Mouse (Mus musculus): ENCODE results near the gene Itgb2. TPM values are rescaled to one million over a fixed set of nuclear protein-coding genes. Genes with fewer than 3 reads are reported as not detected.

The Itgb2 gene
- total RNA-seq (2022), result 10 to 100 TPM in 1 of 4 experiments, 1 to 10 TPM in 3; 3.3 to 25.5 (median 3.7) TPM

DNA sequence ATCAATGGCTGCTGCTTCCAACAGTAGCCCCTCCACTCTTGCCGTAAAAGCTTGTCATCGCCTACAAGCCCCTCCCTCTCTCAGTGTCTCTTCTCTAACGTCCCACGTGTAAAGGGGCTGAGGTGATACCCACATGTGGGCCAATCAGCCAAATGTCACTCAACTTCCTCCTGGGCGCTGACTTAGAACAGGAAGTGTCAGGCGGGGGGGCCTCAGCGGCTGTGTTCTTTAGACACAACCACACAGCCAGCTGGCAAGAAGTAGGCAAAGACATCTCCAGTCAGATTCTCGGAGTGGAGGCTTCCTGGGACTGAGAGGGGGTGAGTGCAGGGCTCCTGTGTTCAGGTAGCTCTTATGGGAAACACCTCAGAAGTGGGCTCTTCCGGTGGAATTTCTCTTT, at the start of gene Itgb2:
Gene Itgb2 (plus strand): TSS at position 113 of the 400 bp plus-strand sequence.
- no peak for DNase-seq (ENCODE audit: low spot score)

- no peak for DNase-seq (ENCODE audit: low spot score)
Observed at GRCm38 (mm10) chr10:77481814-77482213, 48.2 kb upstream of the Itgb2 start.

DNA sequence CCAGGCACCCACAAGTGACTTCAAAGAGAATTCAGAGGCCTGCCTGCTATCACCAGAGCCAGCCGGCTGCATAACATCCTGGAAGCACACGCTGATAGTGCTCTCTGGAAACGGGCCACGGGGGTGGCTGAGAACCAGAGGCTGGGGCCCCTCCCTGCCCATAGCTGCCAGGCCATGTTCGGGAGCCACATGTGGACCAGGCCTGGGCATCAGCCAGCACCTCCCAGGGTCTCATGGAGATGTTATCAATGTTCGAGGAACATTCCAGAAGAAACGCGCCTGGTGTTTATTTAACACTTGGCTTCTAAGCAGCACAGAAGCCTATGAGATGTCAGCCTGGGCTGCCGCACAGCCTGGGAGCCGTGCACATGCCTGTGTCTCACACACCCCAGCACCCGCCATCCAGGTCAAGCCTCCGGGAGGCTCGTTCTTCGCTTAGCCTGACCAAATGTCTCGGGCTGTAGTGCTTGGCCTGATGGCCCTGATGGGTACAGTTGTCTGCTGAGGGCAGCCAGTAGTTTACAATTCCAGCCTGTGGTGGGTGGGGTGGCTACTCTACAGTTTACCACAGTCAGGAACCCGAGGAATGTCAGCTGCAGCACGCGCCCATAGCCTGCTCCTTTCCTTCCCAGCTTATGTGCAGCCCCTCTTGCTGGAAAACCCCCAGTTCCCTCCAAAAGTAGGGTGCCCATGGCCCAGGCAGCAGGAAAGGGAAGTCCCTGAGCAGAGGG, 45.7 kb upstream of the Itgb2 start:
- DNase-seq (ENCODE audit: low spot score), result peak; percentile 69

DNA sequence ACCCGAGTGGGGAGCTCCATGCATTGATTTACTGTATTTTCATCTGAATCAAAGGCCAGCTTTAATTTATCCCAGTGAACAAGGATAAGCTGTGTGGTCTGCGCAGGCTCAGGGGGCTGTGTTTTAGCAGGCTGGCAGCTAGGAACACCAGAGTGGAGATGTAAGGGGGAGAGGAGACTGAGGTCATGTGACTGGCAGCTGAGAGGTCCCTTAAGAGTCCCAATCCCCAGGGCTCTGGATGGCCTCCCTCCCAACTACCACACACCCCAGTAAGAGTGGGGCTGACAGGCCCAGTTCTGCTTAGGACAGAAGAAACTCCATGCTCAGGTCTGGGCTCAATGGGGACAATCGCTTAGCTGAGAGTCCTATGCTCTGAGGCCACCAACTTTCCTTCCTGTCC, 44.3 kb upstream of the Itgb2 start:
- DNase-seq (ENCODE audit: low spot score), result no peak

- no peak for DNase-seq (ENCODE audit: low spot score)
Observed at GRCm38 (mm10) chr10:77488168-77488567, 41.9 kb upstream of the Itgb2 start.

DNA sequence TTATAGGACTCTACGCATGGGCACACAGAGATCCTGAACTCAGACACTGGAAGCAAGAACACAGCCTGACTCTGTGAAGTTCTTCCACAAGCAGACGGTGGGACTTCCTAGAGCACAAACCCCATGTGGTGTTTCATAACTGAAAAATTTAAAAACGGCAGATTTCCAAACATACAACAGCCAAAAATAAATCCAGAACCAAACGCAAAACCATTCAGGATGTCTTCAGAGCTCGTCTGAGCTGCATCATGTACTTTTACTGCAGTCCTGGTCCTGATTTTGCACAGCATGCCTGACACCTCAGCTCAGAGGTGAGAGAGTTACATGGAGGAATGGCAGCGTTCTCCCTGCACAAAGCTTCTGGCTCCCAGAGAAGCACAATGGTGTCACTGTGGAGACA, 38.5 kb upstream of the Itgb2 start:
- DNase-seq (ENCODE audit: low spot score), result no peak

DNA sequence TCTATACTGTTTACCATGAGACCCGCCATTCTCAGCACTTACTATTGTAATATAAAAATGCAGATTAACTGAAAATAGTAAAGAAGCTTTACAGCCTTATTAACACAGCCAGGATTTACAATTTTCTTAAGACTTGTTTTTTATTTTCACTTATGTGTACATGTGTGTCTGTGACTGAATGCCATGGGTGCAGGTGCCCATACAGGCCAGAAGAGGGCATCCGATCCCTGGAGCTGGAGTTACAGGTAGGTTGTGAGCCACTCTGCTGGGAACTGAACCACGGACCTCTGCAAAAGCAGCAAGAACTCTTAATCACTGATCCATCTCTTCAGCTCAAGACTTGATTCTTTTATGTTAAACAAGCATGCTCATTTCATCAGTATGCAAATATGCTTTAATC, 37.2 kb upstream of the Itgb2 start:
- DNase-seq (ENCODE audit: low spot score), result no peak

GRCm38 (mm10) chr10:77497185-77497584, 32.9 kb upstream of the Itgb2 start:
- no peak for DNase-seq (ENCODE audit: low spot score)

DNA sequence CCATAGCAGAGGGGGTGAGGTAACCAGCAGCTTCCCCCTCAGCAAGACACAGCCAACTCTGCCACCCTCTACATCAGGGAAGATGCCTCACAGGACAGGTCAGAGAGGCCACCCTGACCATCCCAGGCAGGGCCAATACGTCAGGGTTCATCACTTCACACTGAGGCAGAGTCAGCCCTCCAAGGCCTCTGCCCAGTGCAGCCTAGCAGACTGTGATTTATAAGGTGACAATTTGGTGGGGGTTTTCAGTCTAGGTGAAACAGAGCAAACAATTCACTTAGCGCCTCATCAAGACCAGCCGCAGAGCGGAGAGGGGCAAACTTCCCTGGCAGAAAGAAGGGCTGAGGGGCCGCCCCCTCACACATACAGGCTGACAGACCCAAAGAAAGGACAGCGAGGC, 31.8 kb upstream of the Itgb2 start:
- no peak for DNase-seq (ENCODE audit: low spot score)

GRCm38 (mm10) chr10:77500636-77501035, 29.4 kb upstream of the Itgb2 start:
- DNase-seq (ENCODE audit: low spot score), result no peak

DNA sequence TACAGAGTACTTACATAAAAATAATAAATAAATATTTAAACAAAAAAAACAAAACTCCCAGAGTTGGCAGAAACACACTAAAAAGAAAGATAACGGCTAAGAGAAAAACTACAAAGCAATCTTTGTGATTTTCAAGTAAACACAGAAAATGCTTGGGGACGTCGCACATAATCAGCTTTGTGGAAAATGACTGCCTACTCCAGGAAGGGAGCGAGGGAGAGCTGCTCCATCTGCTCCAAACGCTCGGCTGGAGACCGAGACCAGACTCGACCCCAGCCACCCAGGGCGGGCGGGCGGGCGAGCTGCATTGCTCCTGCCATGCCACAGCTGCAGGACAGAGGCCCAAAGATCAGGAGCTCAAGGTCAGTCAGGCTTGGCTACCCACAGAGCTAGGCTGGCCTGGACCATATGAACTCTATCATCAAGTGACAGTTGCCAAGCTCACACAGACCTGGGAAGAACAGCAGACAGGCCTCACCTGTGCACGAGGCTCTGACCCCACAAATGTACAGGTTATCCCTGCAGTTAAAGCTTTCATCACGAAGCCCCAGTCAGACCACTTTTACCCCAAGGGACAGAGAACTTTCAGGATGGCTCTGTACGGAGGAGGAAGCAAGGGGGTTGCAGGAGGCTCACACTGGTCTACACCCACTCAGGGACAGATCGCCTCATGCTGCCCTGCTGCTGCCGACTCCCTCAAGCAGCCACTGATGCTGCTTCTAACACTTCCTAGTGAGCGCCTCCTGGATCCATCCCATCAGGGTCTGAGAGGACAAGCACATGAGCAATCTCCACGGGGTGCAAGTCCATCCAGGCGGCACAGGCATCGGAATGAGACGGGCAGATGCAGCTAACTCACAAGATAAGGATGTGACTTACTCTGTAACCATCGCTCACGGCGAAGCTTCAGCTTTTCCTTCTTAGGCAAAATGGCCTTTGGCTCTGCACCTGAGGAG, 26.8 kb upstream of the Itgb2 start:
- DNase-seq (ENCODE audit: low spot score), result no peak

- DNase-seq (ENCODE audit: low spot score), result no peak
Observed at GRCm38 (mm10) chr10:77504143-77504542, 25.9 kb upstream of the Itgb2 start.

DNA sequence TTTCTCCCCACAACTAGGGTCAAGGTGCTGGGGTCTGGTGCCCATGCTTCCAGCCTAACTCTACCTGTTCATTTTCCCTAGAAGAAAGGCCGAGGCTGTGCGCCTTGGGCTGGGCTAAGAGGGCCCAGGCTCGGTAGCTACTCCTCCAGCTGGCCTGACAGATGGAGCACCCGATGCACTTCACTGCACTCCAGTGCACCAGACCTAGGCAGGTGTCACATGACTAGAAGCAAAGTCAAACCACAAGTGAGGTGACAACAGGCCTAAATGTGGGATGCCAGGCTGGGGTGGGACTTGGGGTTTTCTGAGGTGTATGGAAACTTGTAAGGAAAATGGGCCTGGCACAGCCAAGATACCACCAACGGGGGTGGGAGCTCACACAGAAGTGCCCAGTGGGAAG, 23.5 kb upstream of the Itgb2 start:
- DNase-seq (ENCODE audit: low spot score), result no peak

DNA sequence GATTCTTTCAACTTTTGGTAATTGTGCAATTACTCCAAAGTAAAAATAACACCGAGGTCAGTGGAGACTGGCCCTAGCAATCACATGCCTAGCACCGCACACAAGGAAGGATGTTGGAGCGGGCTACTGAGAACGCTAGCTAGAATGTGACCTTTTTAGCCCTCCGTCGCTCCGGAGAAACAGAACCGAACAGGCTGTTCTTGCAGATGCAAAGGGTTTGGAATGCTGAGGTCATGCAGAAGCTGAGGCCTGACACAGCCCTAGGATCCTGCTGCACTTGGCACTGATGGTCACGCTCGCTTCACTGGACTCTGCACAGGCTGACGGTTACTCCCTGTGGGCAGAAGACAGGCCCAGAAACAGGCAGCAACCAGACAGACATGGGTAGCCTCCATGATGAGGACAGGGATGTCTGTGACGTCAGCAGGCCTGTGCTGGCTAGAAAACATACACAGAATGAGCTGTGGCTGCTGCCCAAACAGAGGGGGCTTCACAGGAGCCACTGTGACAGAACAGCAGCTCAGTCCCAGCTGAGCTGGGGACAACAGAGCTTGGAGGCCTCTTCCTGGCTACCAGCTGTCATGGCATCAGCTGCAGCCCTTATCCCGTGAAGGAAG, 23.0 kb upstream of the Itgb2 start:
- DNase-seq (ENCODE audit: low spot score), result peak; percentile 73

DNA sequence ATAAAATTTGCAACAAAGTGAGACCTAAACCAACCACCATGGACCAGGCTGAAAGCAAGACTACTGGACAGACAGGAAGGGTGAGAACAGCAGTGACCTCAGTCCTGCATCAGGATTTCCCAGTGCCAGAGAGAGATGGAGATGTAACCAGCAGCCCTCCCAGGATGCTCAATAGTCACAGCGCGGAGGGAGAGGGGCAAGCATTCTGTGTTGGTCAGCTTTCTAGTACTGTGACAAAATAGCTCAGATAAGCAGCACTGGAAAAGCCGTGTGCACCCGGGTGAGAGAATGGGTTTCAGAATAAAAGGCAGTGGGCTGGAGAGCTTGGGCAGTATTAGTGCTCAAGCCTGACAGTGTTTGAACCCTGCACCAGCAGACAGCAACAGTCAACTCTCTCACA, 22.3 kb upstream of the Itgb2 start:
- DNase-seq (ENCODE audit: low spot score), result no peak

DNA sequence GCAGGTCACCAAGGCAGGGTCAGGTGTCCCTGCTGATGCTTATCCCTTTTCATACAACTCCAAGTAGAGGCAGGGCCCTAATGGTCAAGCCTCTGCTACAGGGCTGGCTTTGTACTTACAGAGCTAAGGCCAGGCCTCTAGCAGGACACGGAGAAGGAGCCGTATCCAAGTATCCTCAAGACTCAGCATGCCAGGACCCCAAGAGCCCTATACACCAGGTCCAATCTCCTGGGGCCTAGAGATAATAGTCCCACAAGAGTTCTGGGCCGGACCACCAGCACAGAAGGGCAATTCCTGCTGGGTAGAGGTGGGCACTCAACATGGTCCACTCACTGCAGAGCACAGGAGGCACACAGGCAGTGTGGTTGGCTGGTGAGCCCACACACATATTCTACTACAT, 21.3 kb upstream of the Itgb2 start:
- DNase-seq (ENCODE audit: low spot score), result no peak

DNA sequence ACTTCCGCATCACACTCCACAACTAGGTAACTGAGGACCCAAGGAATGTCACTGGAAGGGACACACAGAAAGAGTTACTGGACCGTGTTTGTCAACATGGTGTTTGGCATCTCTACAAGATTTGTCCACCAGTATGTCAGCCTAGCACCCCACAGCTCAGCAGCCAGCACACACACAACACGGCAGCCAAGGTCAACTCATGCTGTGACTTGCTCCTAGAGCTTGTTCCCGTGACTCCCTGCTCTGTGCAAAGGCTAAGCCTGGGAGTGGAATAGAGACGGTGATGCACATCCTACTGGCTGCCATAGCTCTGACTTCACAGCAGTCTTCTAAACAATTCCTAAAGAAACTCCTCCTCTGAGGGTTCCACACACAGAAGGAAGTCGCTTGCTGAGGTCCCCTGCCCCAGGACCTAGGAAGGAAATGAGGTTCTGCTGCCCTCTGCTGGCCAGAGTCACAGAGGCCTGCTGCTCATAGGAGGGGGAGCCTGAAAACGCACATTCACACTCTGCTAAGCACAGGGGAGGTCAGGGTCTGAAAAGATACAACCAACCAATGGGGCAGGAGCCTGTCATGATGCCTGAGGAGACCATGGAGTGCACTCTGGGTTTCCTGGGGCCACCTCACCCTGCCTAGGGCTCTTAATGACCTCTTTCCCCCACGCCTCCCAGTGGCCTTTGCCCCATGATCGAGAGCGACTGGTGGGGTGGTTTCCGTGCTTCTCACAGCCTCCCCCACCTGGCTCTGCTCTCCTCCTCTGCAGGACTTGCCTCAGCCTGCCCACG, 20.5 kb upstream of the Itgb2 start:
- peak; percentile 92 for DNase-seq (ENCODE audit: low spot score)

DNA sequence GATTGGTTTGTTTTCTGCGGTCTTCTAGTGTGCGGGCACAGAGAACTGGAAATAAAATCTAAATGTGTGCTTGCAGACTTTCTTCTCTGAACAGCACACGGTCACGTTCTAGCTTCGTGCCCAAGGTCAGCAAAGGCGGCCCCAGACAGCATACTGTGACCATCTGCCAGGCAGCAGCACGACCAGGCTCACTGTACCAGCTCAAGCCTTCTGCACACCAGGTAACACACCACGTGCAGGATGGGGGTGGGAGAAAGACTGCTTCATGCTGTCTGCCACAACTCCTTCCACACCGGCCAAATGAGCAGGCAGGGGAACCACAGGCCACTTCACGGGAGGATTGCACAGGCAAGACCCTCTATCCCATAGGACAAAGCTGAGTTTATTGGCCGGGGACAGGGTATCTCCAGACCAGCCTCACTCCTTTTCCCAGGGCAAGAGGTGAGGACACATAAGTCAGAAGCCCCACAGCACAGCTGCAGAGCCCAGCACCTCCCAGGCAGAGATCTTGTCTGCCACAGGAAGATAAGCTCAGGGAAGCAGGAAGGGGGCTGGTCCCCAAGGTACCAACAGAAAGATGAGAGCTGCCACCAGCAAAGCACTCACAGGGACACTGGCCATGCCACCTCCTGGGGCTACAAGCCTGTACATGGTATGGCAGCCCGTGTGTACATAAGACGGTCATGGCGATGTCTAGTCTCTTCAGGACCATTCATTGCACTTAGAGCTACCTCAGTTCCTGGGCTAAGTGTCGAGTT, 19.6 kb upstream of the Itgb2 start:
- DNase-seq (ENCODE audit: low spot score), result no peak

- peak; percentile 92 for DNase-seq (ENCODE audit: low spot score)
Observed at GRCm38 (mm10) chr10:77515385-77516348, 14.4 kb upstream of the Itgb2 start, which contains the start of gene Fam207a. Gene Fam207a, minus strand, starts transcription at chr10:77515785.

Data from heart, adult 8-10 months (tissue).